ENCODE assay signal across 8 mouse cellular contexts in genomic region chr12:72976718-72977117, GRCm38 (mm10). TPM values are rescaled to one million over a fixed set of nuclear protein-coding genes. Genes with fewer than 3 reads are reported as not detected.
DNase-seq lines count a peak whose midpoint lies in the region; ATAC-seq and TF ChIP-seq lines count a peak whose summit lies in the region.

No protein-coding gene starts in this region.

- 4% methylated on average over 12 of the region's 12 CpGs for WGBS in hindbrain, embryonic 10.5 days
- WGBS in lung, embryonic 16.5 days, result under 1% methylated on average over 12 of the region's 12 CpGs

- peaks cover 3% of the 10 kb centered on the region in 2 experiments; a peak in 1 of 4 replicates for H3K4me1 ChIP-seq in ES-E14 (ENCODE audit: control insufficient read depth in 2 of 2, insufficient read depth in 2 of 2, low read length in 2 of 2, poor library complexity in 1 of 2)
- peaks cover 10% of the 10 kb centered on the region; the same call in 1 of the 2 replicates for H3K4me1 ChIP-seq in hindbrain, embryonic 10.5 days (replicated peaks)
- H3K4me1 ChIP-seq in lung, embryonic 16.5 days (replicated peaks; ENCODE audit: control insufficient read depth, insufficient read depth, low read length), result peaks cover 5% of the 10 kb centered on the region; the same call in 1 of the 2 replicates

- no peaks in the 10 kb centered on the region for H3K9me3 ChIP-seq in ES-E14 (ENCODE audit: control insufficient read depth, insufficient read depth, low read depth, low read length)
- H3K9me3 ChIP-seq in hindbrain, embryonic 10.5 days, result no peaks in the 10 kb centered on the region
- H3K9me3 ChIP-seq in lung, embryonic 16.5 days (ENCODE audit: control insufficient read depth, low read length), result no peaks in the 10 kb centered on the region

- in situ Hi-C loops in ES-E14 (cut with MboI; ENCODE audit: low sequenced_read_pairs in 2 of 2, unreplicated experiment in 2 of 2), result no loop called here

- peak overlapping the region; percentile 54 for H3K4me2 ChIP-seq in lung, embryonic 16.5 days (ENCODE audit: low read depth, low read length)

- H3K27me3 ChIP-seq in hindbrain, embryonic 10.5 days (ENCODE audit: insufficient read depth, poor library complexity, severe bottlenecking), result peaks cover 63% of the 10 kb centered on the region
- no peaks in the 10 kb centered on the region; the same call in 1 of the 2 replicates for H3K27me3 ChIP-seq in lung, embryonic 16.5 days (ENCODE audit: control insufficient read depth, insufficient read depth, low read depth, low read length)

- H3K27ac ChIP-seq in ES-E14 (ENCODE audit: insufficient read depth, low read depth, low read length, poor library complexity, severe bottlenecking), result no peak overlapping the region
- H3K27ac ChIP-seq in hindbrain, embryonic 10.5 days, result no peak overlapping the region
- H3K27ac ChIP-seq in lung, embryonic 16.5 days (ENCODE audit: low read length), result no peak overlapping the region

- H3K4me3 ChIP-seq in ES-E14 (ENCODE audit: insufficient read depth in 1 of 2, low read depth in 1 of 2, low read length in 2 of 2, poor library complexity in 1 of 2, severe bottlenecking in 1 of 2), result peak overlapping the region in 1 of 2 experiments; percentile 45; a peak in 2 of 4 replicates
- peak overlapping the region; percentile 40 for H3K4me3 ChIP-seq in hindbrain, embryonic 10.5 days
- H3K4me3 ChIP-seq in lung, embryonic 16.5 days (ENCODE audit: low read length), result peak overlapping the region; percentile 22; the same call in 1 of the 2 replicates

- peak; percentile 97 for ATAC-seq in frontal cortex, adult (ENCODE audit: low TSS enrichment)
- ATAC-seq in lung, embryonic 16.5 days (ENCODE audit: low read depth), result peak; percentile 82

- no peak overlapping the region for H3K9ac ChIP-seq in ES-E14 (ENCODE audit: insufficient read depth, low read depth, low read length, poor library complexity, severe bottlenecking)
- H3K9ac ChIP-seq in lung, embryonic 16.5 days (ENCODE audit: low read length), result 0 out of 2 replicates have a peak overlapping the region, but pooled peaks have one; percentile 18

- DNase-seq in ES-E14 (ENCODE audit: low read depth, low spot score), result peak; percentile 69
- DNase-seq in cerebellum, adult 18-20 months, result peak; percentile 62 to 64
- peak; percentile 77 for DNase-seq in hindbrain, embryonic 10.5 days (ENCODE audit: low spot score)
- DNase-seq in layer of hippocampus, adult 9-10 months (ENCODE audit: low spot score), result peak; percentile 11
- DNase-seq in ovary, postnatal 14 days (ENCODE audit: low spot score), result peak; percentile 61
- DNase-seq in thymus, postnatal 10 days (ENCODE audit: low spot score in 2 of 2), result peak; percentile 38 to 71

- H3K36me3 ChIP-seq in ES-E14 (ENCODE audit: control insufficient read depth, insufficient read depth, low read length, poor library complexity, severe bottlenecking), result no peaks in the 10 kb centered on the region
- no peaks in the 10 kb centered on the region for H3K36me3 ChIP-seq in hindbrain, embryonic 10.5 days
- no peaks in the 10 kb centered on the region for H3K36me3 ChIP-seq in lung, embryonic 16.5 days (ENCODE audit: control insufficient read depth, insufficient read depth, low read length)

TF ChIP-seq in ES-E14, 5 proteins besides CTCF, POLR2A, EP300 and RAD21:
- no peak for TF ChIP-seq MAFK (IDR thresholded peaks at IDR 0.05; ENCODE audit: insufficient read depth, low read depth, low read length)
- TF ChIP-seq ZC3H11A (IDR thresholded peaks at IDR 0.05; ENCODE audit: borderline replicate concordance, low read depth, low read length), result peak; percentile 96

RNA-seq across cellular contexts. Expression of gene 4930447C04Rik, which starts 36.1 kb away (rescaled TPM):
- 24.1 and 38.3 TPM in 2 replicates for total RNA-seq in ES-E14 (2012; rRNA removed)
- polyA plus RNA-seq in hindbrain, embryonic 10.5 days (2016; fragmentation: Nextera tagmentation; extraction: Ambion mirVana), result 2.0 and 2.3 TPM in 2 replicates
- polyA plus RNA-seq in lung, embryonic 16.5 days (2015; fragmentation: Nextera tagmentation; extraction: Ambion mirVana), result 0.50 and 1.2 TPM in 2 replicates

RNA-seq across cellular contexts. Expression of gene Six6, which starts 37.0 kb away (rescaled TPM):
- not detected in 2 replicates for total RNA-seq in ES-E14 (2012; rRNA removed)
- polyA plus RNA-seq in hindbrain, embryonic 10.5 days (2016; fragmentation: Nextera tagmentation; extraction: Ambion mirVana), result 0.14 and 0.77 TPM in 2 replicates
- polyA plus RNA-seq in lung, embryonic 16.5 days (2015; fragmentation: Nextera tagmentation; extraction: Ambion mirVana), result not detected in 2 replicates

Comparison
In these comparisons a context has a peak if more than half of its experiments do, and no peak if none do; other contexts are left out.
1. DNase-seq: peak in every context shown above with its lines; median percentile 77 in hindbrain, embryonic 10.5 days; 69 in ES-E14; 63 in cerebellum, adult 18-20 months; 61 in ovary, postnatal 14 days; 54 in thymus, postnatal 10 days; 11 in layer of hippocampus, adult 9-10 months.